Mouse (Mus musculus) brain, adult 2 months (tissue): ENCODE data around the gene Frmd6.

ENCODE experiments used
- DNase-seq: peaks from one replicate; pipeline ENCODE4 v3.0.0; 2011; ENCODE audit warnings: low read depth, low spot score

Frmd6 gene

GRCm38 (mm10) chr12:70851342-70851960, 26.1 kb downstream of the Frmd6 start:
- no peak for DNase-seq

GRCm38 (mm10) chr12:70853026-70853425, 27.7 kb downstream of the Frmd6 start:
- DNase-seq, result peak; percentile 81

GRCm38 (mm10) chr12:70855678-70856077, 30.4 kb downstream of the Frmd6 start:
- DNase-seq, result no peak

- no peak for DNase-seq
Observed at GRCm38 (mm10) chr12:70856776-70857175, 31.5 kb downstream of the Frmd6 start.

GRCm38 (mm10) chr12:70863281-70863680, 38.0 kb downstream of the Frmd6 start:
- DNase-seq, result no peak

GRCm38 (mm10) chr12:70867780-70868179, 42.5 kb downstream of the Frmd6 start:
- peak; percentile 56 for DNase-seq

GRCm38 (mm10) chr12:70868190-70868987, 43.1 kb downstream of the Frmd6 start:
- no peak for DNase-seq

GRCm38 (mm10) chr12:70868988-70869291, 43.6 kb downstream of the Frmd6 start:
- no peak for DNase-seq

GRCm38 (mm10) chr12:70873544-70873943, 48.2 kb downstream of the Frmd6 start:
- no peak for DNase-seq

- peak; percentile 59 for DNase-seq
Observed at GRCm38 (mm10) chr12:70876270-70876998, 51.1 kb downstream of the Frmd6 start.

GRCm38 (mm10) chr12:70877926-70878710, 52.8 kb downstream of the Frmd6 start:
- peak; percentile 95 for DNase-seq

- peak; percentile 16 for DNase-seq
Observed at GRCm38 (mm10) chr12:70880396-70880975, 55.2 kb downstream of the Frmd6 start.

- peak; percentile 99 for DNase-seq
Observed at GRCm38 (mm10) chr12:70881340-70881739, 56.0 kb downstream of the Frmd6 start.

GRCm38 (mm10) chr12:70881854-70882253, 56.5 kb downstream of the Frmd6 start:
- DNase-seq, result peak; percentile 92

- DNase-seq, result peak; percentile 53
Observed at GRCm38 (mm10) chr12:70883141-70883540, 57.8 kb downstream of the Frmd6 start.

GRCm38 (mm10) chr12:70884113-70884512, 58.8 kb downstream of the Frmd6 start:
- no peak for DNase-seq

GRCm38 (mm10) chr12:70884973-70885372, 59.7 kb downstream of the Frmd6 start:
- no peak for DNase-seq

GRCm38 (mm10) chr12:70885576-70885975, 60.3 kb downstream of the Frmd6 start:
- DNase-seq, result no peak

- no peak for DNase-seq
Observed at GRCm38 (mm10) chr12:70890405-70890804, 65.1 kb downstream of the Frmd6 start.

GRCm38 (mm10) chr12:70890874-70891470, 65.7 kb downstream of the Frmd6 start:
- no peak for DNase-seq

GRCm38 (mm10) chr12:70895275-70895674, 70.0 kb downstream of the Frmd6 start:
- DNase-seq, result peak; percentile 75
